Mouse (Mus musculus): ENCODE data around the gene Nid1.

DNA sequence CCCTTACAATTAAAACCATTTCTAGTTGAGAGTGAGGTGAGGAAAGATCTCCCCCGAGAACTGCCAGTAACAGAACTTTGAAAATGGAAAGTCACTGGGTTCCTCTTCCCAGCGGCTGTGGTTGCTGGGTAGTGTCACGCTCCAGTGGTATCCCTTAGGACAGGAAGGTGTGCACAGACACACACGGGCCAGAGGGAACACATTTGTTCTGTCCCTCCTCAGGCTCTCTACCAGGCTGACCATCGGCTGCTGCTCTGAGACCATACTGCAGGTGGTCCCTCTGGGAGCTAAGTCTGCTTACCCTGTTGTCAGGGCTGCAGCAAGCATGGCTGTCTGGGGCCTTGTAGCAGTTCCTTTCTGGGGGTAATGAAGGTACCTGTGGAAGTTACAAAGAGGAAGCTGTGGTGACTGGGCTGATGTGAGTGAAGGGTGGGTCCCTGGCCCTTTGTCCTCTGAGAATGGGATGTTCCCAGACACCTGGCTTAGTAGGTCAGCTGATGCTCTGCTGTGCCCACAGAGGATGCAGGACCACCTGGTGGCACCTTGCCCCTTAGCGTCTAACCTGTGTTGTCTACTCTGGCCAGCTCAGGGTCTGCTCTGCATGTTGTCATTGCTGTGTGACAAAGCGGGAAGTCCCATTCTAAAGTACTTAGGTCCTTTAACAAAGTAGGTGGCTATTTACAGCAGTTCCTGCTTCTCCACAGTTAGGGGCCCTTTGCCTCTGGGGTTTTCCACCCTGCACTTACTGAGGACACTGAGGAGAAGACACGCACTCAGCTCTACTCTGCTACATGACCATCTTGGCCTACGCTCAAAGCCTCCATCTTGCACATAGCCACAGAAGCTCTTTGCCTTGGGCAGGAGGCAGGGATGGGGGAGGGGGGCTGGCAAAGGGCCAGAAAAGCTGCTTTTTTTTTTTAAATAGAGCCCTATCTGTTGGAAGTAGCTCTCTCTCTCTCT is 86.6 kb downstream of the Nid1 start:
- TF ChIP-seq CTCF (IDR thresholded peaks at IDR 0.05; ENCODE audit: low read depth, low read length) (no peak), POLR2A (IDR thresholded peaks at IDR 0.05; ENCODE audit: borderline replicate concordance, low read depth, low read length) (no peak)

Measured in bone marrow macrophage, adult 2 months (primary cell).